Mouse (Mus musculus) layer of hippocampus, adult 18-20 months (tissue): Measurements from ENCODE around the gene Fabp7. TPM values are rescaled to one million over a fixed set of nuclear protein-coding genes. Genes with fewer than 3 reads are reported as not detected.
A peak's percentile ranks its signal among the peaks of the same experiment; 100 is the strongest.

Experiments
- DNase-seq, 2 experiments: peaks; one replicate each; pipeline ENCODE4 v3.0.0; 2022; ENCODE audit warnings: low spot score in 2 of 2
- long read RNA-seq: library from polyadenylated mRNA; stranded (forward); transcript quantifications from one replicate; pipeline ENCODE4 v2.0.0, GENCODE M21; 2021
- total RNA-seq, 2 experiments: library from RNA; stranded (reverse); gene quantifications; 2 replicates each; pipeline ENCODE4 v1.2.3; 2021

The Fabp7 gene
- 10 to 100 TPM; 44.0 to 61.0 TPM for total RNA-seq
- long read RNA-seq, transcript Fabp7-201 (4 exons, 804 nt), result major isoform, 25 of 29 reads
- long read RNA-seq, partial matches to known transcripts, result 3 of 29 reads
- long read RNA-seq, other reads (novel, unspliced or antisense), result 1 of 29 reads

GRCm38 (mm10) chr10:57784876-57785150 lies at the start of gene Fabp7:
TSS of gene Fabp7 (plus strand) at chr10:57784881.
- DNase-seq, result no peak

- DNase-seq, result no peak
Observed at GRCm38 (mm10) chr10:57740733-57741132, 43.9 kb upstream of the Fabp7 start.

- no peak for DNase-seq
Observed at GRCm38 (mm10) chr10:57741351-57741750, 43.3 kb upstream of the Fabp7 start.

GRCm38 (mm10) chr10:57743045-57743444 lies 41.6 kb upstream of the Fabp7 start:
- DNase-seq, result no peak

GRCm38 (mm10) chr10:57743606-57744016 lies 41.1 kb upstream of the Fabp7 start:
- DNase-seq, result peak; percentile 6 to 76

- DNase-seq, result peak in 1 of 2 experiments; percentile 23
Observed at GRCm38 (mm10) chr10:57744128-57744765, 40.4 kb upstream of the Fabp7 start.

- DNase-seq, result no peak
Observed at GRCm38 (mm10) chr10:57745452-57745851, 39.2 kb upstream of the Fabp7 start.

GRCm38 (mm10) chr10:57747127-57747526 lies 37.6 kb upstream of the Fabp7 start:
- no peak for DNase-seq

GRCm38 (mm10) chr10:57753343-57753742 lies 31.3 kb upstream of the Fabp7 start:
- DNase-seq, result no peak

- DNase-seq, result no peak
Observed at GRCm38 (mm10) chr10:57755201-57755736, 29.4 kb upstream of the Fabp7 start.

- DNase-seq, result no peak
Observed at GRCm38 (mm10) chr10:57758999-57759398, 25.7 kb upstream of the Fabp7 start.

GRCm38 (mm10) chr10:57760694-57761093 lies 24.0 kb upstream of the Fabp7 start:
- no peak for DNase-seq

- DNase-seq, result no peak
Observed at GRCm38 (mm10) chr10:57763044-57763443, 21.6 kb upstream of the Fabp7 start.

GRCm38 (mm10) chr10:57783289-57784130 lies 1.2 kb upstream of the Fabp7 start:
- DNase-seq, result peak; percentile 16 to 55

GRCm38 (mm10) chr10:57784131-57784875 lies 378 bp upstream of the Fabp7 start:
- peak; percentile 50 to 78 for DNase-seq

- no peak for DNase-seq
Observed at GRCm38 (mm10) chr10:57785552-57785951, 871 bp downstream of the Fabp7 start.

- no peak for DNase-seq
Observed at GRCm38 (mm10) chr10:57792957-57793356, 8.3 kb downstream of the Fabp7 start.

- no peak for DNase-seq
Observed at GRCm38 (mm10) chr10:57794018-57794417, 9.3 kb downstream of the Fabp7 start, which contains the start of gene Smpdl3a. TSS of gene Smpdl3a (plus strand) at chr10:57794335.

- peak in 1 of 2 experiments; percentile 25 for DNase-seq
Observed at GRCm38 (mm10) chr10:57794491-57795461, 10.1 kb downstream of the Fabp7 start.

- DNase-seq, result no peak
Observed at GRCm38 (mm10) chr10:57795542-57795941, 10.9 kb downstream of the Fabp7 start.
